Mouse (Mus musculus) granulocyte monocyte progenitor cell, adult 5-6 weeks (primary cell): ENCODE data around the gene Plekha5. TPM values are rescaled to one million over a fixed set of nuclear protein-coding genes. Genes with fewer than 3 reads are reported as not detected.
A peak's percentile ranks its signal among the peaks of the same experiment; 100 is the strongest.
"Not testable (repeated sequence)": the region's sequence is repeated elsewhere in the genome, so short reads cannot be mapped to it uniquely, and the experiment has no call there.

Source experiments
- ATAC-seq: replicated peaks from 2 replicates; pipeline ENCODE4 v1.8.0; 2016; ENCODE audit warnings: mild to moderate bottlenecking, moderate TSS enrichment, inconsistent platforms; ENCODE audit not compliant: poor library complexity, severe bottlenecking
- total RNA-seq, 2 experiments: library from RNA; stranded (forward) in 1 of 2; stranded (reverse) in 1 of 2; fragments of 200-712, 200-1000 nt in 1 of 2; fragments of >200 nt in 1 of 2; fragmentation: Nextera tagmentation in 1 of 2; gene quantifications; 2 replicates each; pipeline ENCODE4 v1.2.3; 2014 to 2017

The Plekha5 gene
- total RNA-seq, 2 experiments from 2014 or later = 5.5 to 15.4 TPM

- no peak for ATAC-seq
These were observed 177.3 kb downstream of the Plekha5 start for GRCm38 (mm10) chr6:140601175-140601574.

DNA sequence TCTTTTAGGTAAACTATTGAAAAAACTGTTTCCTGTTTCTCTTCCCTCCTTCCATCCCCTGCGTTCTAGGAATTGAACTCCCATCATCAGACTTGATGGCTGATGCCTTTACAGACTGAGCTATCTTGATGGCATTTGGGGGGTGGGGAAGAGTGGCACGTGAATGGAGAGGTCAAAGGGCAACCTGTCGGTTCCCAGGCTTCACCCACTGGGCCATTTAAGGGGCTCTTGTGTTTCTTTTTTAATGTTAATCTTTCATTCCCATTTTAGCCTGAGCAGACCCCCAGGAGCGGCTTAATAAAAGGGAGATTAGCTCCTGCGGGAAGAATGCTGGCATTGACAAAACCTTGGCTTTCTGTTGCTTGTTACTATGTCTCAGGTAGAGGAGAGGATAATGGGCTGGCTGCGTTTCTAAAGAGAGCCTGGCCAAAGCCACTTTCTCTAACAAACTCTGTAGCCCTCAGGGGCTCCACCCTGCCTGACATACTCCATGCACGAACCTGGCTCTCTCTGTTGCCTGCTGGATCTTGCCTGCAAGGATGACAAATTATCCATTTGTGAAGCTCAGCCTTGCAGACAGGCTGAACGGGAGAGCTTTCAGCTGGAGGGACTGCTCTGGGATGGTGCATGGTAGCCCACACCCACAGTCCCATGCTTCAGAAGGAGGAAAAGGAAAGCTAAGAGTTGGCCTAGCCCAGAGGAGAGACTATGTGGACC is 179.5 kb downstream of the Plekha5 start:
- no peak for ATAC-seq

DNA sequence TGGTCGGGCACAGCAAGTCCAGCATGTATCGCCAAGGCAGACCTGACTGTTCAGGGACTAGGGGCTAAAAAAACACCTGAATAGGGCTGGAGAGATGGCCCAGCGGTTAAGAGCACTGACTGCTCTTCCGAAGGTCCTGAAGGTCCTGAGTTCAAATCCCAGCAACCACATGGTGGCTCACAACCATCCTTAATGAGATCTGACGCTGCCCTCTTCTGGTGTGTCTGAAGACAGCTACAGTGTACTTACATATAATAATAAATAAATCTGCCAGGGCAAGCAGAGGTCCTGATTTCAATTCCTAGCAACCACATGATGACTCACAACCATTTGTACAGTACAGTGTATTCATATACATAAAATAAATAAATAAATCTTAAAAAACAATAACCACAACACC is 181.3 kb downstream of the Plekha5 start:
- not testable (repeated sequence) for ATAC-seq

- no peak for ATAC-seq
These were observed 181.9 kb downstream of the Plekha5 start for GRCm38 (mm10) chr6:140605732-140606131.

- no peak for ATAC-seq
These were observed 182.7 kb downstream of the Plekha5 start for GRCm38 (mm10) chr6:140606534-140606933.

DNA sequence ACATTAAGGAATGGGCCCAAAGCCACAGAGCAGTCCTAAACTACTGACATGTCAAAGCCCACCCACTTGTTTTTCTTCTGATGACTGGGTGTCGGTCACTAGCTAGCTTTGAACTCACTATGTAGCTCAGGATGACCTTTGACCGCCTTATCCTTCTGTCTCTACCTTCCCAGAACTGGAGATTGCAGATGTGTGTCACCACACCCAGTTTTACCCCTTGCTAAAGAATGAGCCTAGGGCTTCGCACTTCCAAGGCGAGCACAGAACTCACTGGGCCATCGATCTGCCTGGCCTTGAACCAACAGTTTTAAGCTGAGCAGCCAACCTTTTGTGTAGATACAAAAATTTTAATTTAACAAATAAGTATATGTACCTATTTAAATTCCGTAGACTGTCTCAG is 184.8 kb downstream of the Plekha5 start:
- ATAC-seq = no peak

DNA sequence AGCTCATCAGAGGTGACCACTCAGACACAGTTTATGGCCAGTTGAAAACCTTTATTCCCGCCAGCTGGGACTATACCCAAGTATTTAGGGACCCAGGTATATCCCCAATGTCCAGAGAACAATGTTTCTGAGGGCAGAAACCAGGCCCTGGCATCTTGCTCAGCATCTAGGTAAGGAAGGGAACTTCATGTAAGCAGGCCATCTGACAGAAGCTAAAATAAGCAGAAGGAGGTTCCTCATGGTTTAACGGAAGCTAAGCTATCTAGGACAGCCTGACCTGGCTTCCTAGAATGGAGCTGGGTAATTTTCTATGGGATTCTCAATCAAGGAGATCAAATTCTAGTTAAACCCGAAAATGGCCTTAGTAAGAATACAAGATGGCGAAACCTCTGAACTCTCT is 185.7 kb downstream of the Plekha5 start:
- ATAC-seq = peak; percentile 45

DNA sequence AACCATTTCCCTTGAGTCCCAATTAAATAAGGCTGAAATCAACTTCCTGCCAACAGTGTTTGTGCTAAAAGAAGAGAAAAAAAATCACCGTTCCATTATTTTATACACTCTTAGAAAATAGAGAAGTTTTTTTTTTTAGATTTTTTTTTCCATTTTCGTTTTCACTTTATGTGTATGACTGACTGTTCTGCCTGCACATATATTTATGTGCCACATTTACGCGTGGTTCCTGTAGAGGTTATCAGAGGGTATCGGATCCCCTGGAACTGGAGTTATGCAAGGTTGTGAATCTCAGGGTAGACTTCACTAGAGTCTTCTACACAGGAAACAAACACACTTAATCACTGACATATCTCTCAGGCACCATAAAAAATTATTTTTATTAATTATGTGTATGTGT is 186.3 kb downstream of the Plekha5 start:
- ATAC-seq = peak; percentile 64

DNA sequence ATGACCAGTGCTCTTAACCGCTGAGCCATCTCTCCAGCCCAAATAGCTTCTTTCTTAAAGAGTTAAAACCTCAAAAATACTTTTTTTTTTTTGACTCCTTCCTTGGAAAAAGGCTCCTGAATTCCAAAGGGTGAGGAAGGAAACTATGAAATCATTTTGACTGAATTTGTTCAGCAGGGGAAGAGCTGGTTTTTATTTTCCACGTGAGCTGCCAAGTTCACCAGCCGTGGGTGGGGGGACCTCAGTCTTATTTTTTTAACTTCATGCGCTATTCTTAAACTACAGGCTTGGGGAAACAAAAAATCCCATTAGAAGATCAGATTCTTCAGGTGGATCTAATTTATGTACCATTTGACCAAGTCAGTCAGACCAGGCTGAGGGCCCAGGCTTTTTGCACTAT is 187.4 kb downstream of the Plekha5 start:
- ATAC-seq = no peak

- no peak for ATAC-seq
These were observed 188.1 kb downstream of the Plekha5 start for GRCm38 (mm10) chr6:140611893-140612473.

- peak; percentile 25; the same call in 1 of the 2 replicates for ATAC-seq
These were observed 190.0 kb downstream of the Plekha5 start for GRCm38 (mm10) chr6:140613822-140614221.

DNA sequence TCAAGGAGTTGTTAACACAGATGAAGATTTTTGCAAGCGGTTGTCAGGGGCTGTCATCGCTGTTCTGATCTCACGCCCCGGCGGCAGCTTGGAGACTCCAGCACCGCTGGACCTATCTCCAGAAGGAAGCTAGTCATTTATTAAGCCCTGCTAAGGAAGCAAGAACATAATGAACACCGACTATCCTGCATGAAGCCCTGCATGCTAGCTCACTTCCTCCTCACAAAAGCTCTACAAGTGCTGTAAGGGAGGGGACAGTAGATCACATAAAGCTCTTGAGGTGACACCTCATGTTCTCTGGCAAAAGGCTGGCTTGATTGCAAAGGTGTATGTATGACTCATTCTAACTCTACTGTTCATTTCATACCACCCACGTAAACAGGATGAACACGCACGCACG is 190.9 kb downstream of the Plekha5 start:
- peak; percentile 42; the same call in 1 of the 2 replicates for ATAC-seq

GRCm38 (mm10) chr6:140620531-140621349 is 196.9 kb downstream of the Plekha5 start:
- no peak for ATAC-seq

DNA sequence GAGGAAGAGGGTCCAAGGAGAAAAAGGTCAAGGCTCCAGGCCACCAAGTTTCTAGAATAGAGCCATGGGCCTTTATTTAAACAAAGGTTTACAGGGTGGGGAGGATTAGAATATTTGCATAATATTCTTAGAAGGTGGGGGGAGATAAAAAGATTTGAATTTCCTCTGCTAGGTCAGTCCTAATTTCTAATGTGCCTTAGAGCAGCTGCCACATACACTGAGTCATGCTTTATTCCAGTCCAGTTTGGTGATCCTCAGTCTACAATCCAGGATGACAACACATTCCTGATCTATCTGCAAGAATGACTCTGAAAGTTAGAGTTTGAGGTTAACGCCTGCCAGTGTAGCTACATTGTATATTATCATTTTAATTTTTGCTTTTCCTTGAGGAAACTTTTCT is 197.8 kb downstream of the Plekha5 start:
- ATAC-seq = no peak

- ATAC-seq = no peak
These were observed 198.8 kb downstream of the Plekha5 start, which contains the start of gene Aebp2 for GRCm38 (mm10) chr6:140622391-140623225. TSS of gene Aebp2 (plus strand) at chr6:140622663.

GRCm38 (mm10) chr6:140623226-140624095 is 199.6 kb downstream of the Plekha5 start:
- peak; percentile 70 for ATAC-seq

DNA sequence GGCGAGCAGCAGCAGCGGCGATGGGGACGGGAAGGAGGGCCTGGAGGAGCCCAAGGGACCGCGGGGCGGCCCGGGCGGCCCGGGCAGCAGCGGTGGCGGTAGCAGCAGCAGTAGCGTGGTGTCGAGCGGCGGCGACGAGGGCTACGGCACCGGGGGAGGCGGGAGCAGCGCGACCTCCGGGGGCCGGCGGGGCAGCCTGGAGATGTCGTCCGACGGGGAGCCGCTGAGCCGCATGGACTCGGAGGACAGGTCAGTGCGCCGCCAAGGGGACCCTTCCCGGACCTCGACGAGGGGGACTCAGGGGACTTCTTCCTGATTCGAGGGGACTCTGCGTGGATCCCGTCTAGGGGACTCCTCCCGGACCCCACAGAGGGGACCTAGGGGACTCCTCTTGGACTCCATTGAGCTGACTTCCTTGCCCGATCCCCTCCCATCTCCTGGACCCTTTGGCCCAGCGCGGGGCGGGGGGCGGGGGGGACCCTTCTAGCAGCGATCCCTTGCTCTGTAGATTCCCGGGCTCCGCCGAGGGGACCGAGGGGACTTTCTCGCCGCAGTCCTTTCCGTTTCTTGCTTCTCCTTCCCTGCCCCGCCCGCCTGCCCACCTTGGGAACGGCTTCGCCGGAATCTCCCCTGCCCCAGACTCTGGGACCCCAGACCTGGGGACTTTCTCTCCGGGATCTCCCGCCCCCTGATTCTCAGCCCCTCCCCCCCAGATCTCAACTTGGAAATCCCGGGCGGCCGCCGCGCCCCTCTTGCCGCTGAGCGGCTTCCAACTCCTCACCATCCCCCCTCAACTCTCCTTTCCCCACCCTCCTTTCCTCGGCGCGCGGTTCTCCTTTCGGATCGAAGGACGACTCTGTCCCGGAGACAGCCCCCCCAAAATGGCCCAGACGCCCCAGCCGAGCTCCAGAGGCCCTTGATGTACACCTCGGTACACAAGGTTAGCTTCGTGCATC is 200.5 kb downstream of the Plekha5 start:
- ATAC-seq = peak; percentile 23

DNA sequence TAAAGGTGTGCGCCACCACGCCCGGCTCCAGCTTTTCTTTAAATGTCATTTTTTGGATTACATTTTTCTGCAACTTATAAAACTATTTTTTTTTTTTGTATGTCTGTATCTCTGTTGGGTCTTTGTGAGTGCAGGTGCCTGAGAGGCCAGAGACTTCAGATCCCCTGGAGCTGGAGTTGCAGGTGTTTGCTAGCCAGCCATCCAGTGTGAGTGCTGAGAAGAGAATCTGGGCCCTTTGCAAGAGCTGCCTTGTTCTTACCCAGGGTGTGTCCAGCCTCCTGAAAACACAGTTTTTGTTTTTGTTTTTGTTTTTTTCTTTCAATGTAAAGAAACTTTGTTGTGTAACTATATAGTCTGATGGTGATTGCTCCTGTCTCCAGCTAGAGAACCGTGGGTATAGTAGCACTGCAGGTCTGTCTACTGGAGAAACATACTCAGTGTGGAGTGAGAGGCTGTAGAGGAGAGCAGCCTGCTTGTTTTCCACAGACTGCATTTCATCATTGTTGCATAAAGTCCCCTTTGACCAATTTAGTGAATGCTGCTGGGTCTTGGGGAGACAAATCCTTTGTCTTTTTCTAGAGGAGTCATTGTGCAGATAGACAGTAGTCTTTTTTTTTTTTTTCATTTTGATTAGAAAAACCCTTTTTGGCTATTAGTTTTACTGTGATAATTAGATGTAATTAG is 205.5 kb downstream of the Plekha5 start:
- no peak for ATAC-seq
